Mouse (Mus musculus) layer of hippocampus, postnatal 10 days (tissue): ENCODE data around the gene Chaf1a. TPM values are rescaled to one million over a fixed set of nuclear protein-coding genes. Genes with fewer than 3 reads are reported as not detected.
A peak's percentile ranks its signal among the peaks of the same experiment; 100 is the strongest.
"Not testable (repeated sequence)": the region's sequence is repeated elsewhere in the genome, so short reads cannot be mapped to it uniquely, and the experiment has no call there.

ENCODE experiments used
- DNase-seq, 2 experiments: peaks; one replicate each; pipeline ENCODE4 v3.0.0; 2021; ENCODE audit warnings: low spot score in 2 of 2
- total RNA-seq, 2 experiments: library from RNA; stranded (reverse); gene quantifications; 2 replicates each; pipeline ENCODE4 v1.2.3; 2021

Gene Chaf1a
- total RNA-seq, 2 experiments from 2014 or later, result 5.2 to 6.2 TPM

- peak; percentile 100 for DNase-seq
Measured at GRCm38 (mm10) chr17:56036176-56036900, 3.9 kb upstream of the Chaf1a start, which contains the start of gene Sh3gl1. TSS of gene Sh3gl1 (minus strand) at chr17:56036635.

- DNase-seq, result no peak
Measured at GRCm38 (mm10) chr17:56036901-56037287, 3.3 kb upstream of the Chaf1a start.

DNA sequence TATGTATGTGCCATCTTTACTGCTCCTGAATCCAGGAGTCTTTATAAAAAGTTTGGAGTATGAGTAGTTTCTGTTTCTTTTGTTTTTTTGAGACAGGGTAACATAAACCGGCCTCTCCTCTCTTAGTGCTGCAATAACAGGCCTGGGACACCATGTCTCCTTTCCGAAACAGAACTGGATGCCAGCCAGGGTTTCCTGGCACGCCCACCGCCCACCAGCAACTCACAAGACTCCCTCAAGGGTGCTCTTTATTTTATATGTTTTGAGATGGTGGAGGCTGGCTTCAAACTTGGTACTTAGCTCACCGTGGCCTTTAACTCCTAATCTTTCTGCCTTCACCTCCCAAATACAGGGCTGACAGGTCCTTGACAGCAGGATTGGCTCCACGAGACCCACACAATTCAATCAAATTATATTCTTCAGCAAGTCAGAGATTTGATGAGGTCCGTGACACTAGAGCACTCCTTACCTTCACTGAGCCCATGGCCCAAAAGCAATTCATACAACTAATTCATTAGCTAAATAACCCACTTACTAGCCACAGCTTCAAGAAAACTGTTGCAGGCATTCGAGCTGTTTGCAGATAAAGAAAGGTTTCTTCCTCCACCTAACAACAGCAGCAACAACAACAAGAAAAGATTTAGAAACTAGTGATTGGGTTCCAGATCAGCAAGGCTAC, 1.5 kb upstream of the Chaf1a start:
- peak in 1 of 2 experiments; percentile 39 for DNase-seq

- no peak for DNase-seq
Measured at GRCm38 (mm10) chr17:56039345-56039744, 894 bp upstream of the Chaf1a start.

GRCm38 (mm10) chr17:56040857-56041163, 571 bp downstream of the Chaf1a start:
- DNase-seq, result no peak

DNA sequence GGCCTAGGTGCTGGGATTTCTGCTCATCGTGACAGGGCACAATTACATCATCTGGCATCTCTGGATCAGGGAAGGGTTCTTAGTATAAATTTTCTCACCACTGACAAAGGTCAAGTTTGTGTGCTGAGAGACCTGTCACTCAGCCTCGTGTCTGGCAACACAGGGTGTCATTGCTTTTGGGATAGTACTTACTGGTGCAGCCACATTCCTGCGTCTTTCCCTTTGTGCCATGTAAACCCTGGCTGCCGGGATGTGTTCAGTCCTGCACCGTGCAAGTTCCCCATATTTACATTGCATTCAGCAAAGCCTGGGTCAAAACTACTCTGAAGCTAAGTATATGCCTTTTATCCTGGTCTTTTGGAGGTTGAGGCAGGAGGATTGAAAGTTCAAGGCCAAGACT, 11.1 kb downstream of the Chaf1a start:
- DNase-seq, result no peak

DNA sequence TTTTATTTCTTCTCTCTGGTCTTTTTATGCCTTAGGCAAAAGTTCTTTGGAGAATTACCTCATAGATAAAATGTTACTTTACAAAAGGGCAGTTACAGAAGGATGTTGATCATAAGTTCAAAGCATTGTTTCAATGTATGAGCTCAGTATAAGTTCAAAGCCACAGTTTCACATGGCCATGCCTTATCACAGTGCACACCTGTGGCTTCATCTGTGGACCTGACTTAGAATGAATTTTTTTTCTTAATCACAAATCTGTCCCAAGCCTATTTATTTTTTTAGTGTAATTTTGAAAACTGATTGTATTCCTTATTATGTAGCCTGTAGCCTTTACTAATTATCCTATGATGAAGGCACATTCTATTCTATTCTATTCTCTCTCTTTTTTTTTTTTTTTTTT, 14.7 kb downstream of the Chaf1a start:
- DNase-seq, result no peak

- DNase-seq, result no peak
Measured at GRCm38 (mm10) chr17:56055945-56056678, 15.9 kb downstream of the Chaf1a start.

GRCm38 (mm10) chr17:56057381-56058120, 17.3 kb downstream of the Chaf1a start:
- no peak for DNase-seq

DNA sequence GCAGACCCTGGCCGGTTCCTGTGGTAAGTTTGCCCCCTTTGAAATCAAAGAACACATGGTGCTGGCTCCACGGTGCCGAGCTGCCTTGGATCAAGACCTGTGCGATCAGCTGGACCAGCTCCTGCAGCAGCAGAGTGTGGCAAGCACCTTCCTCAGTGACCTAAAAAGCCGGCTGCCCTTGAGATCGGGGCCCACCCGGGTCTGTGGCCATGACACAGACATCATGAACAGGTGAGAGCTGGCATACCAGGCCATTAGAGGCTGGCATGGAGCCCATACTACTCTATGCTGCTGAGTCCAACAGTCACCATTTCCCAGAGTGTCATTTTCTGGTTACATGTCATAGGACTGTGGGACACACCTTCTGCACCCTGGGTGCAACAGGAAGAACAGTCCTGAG, 21.8 kb downstream of the Chaf1a start:
- DNase-seq, result no peak

DNA sequence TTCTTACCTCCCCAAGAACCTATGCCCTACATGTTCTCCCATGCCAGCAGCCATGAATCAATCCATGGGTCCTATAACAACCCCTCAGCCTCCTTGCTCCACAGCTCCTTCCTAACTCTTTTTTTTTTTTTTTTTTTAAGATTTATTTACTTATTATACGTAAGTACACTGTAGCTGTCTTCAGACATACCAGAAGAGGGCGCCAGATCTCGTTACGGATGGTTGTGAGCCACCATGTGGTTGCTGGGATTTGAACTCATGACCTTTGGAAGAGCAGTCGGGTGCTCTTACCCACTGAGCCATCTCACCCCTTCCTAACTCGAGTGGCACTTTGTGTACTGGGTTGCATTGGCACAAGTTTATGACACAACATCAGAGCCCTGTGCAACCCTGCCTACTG, 25.5 kb downstream of the Chaf1a start:
- DNase-seq, result not testable (repeated sequence)

DNA sequence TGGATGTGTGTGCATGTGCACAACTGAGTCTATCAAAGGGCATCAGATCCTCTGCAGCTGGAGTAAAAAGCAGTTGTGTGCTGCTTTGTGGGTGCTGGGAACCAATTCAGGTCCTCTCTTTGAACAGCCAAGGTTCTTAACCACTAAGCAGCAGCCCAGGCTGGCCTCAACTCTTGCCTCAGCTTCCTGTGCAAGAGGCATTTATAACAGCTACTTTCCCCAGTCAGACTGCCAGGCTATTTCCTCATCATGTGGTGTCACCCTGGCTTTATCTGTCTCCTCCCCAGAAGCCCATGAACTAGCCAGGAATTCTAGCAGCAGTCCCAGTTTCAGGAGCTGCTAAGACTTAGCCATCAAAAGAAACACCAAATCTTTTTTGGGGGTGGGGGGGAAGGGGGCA, 26.2 kb downstream of the Chaf1a start:
- DNase-seq, result no peak

DNA sequence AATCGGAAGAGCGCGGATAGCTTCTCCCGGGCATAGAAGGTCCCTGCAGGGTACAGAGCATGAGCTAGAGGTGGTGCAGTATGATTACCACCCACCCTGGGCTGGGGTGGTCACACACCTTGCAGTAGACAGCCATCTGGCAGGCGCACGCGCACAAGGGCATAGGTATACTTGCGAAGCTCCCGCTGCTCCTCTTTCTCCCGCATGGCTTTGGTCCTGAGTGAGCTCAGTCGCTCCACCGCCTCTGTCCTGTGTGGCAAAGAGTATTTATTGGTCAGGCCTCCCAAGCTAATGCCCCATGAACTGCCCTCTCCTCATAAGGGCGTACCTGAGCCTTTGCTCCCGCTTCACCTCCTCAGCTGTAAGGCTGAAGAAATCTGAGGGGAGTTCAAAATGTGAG, 28.8 kb downstream of the Chaf1a start:
- DNase-seq, result no peak

DNA sequence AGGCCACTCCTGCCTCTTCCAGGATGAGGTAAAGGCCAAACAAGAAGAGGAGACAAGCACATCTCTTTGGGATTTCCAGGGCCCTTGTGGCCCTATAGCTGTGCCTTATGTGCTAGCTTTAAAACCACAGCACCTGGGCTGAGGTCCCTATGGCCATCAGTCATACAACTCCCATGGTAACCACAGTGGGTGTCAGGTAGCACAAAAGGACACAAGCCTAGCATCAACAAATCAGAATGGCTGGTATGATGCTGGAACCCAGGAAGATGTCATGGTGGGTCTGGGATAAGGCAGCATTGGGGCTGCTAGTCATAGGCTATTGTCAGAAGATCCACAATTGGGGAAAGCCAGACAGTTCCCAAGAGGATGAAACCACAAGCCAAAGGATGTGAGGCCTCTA, 30.9 kb downstream of the Chaf1a start:
- DNase-seq, result no peak

GRCm38 (mm10) chr17:56072243-56072642, 32.0 kb downstream of the Chaf1a start:
- no peak for DNase-seq

GRCm38 (mm10) chr17:56074097-56074826, 34.0 kb downstream of the Chaf1a start:
- DNase-seq, result peak; percentile 71 to 76

DNA sequence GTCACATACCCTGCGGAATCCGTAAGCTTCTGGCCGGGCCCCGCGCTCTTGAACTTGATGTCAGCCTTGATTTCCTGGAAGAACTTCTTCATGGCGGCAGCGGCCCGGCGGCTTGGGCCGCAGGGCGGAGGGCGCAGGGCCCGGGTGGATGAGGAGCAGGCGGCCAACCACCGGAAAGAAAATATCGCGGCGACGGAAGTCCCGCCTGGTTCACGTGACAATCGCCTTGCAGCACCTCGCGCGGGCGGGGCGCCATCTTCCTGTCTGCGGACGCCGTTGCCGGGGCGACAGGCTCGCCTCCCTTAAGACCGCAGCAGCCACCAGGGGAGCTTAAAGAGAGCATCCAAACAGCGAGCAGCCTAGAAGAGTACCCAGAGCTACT, 34.6 kb downstream of the Chaf1a start, which contains the start of gene Ubxn6:
Gene Ubxn6 (minus strand): TSS at position 202 of the 382 bp plus-strand sequence.
- DNase-seq, result peak; percentile 97 to 98

- no peak for DNase-seq
Measured at GRCm38 (mm10) chr17:56077523-56077922, 37.3 kb downstream of the Chaf1a start.

DNA sequence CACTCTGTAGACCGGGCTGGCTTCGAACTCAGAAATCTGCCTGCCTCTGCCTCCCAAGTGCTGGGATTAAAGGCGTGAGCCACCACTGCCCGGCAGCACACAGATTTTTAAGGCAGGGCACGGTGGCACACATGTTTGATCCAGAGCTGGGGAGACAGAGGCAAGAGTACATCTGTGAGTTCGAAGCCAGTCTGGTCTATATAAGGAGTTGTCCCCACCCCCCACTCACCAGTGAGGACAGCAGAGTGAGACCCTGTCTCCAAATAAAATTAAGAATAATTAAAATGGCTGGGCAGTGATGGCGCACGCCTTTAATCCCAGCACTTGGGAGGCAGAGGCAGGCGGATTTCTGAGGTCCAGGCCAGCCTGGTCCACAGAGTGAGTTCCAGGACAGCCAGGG, 38.1 kb downstream of the Chaf1a start:
- peak in 1 of 2 experiments; percentile 22 for DNase-seq

GRCm38 (mm10) chr17:56078880-56079795, 38.9 kb downstream of the Chaf1a start, which contains the start of gene Hdgfl2:
TSS of gene Hdgfl2 (plus strand) at chr17:56079634.
- peak; percentile 99 for DNase-seq
